Mouse (Mus musculus) 416B (cell line): ENCODE results near the gene Tefm.
A peak's percentile ranks its signal among the peaks of the same experiment; 100 is the strongest.

Source experiments
- DNase-seq: peaks from one replicate; pipeline ENCODE4 v3.0.0; 2011; ENCODE audit warnings: low read depth

Gene Tefm

DNA sequence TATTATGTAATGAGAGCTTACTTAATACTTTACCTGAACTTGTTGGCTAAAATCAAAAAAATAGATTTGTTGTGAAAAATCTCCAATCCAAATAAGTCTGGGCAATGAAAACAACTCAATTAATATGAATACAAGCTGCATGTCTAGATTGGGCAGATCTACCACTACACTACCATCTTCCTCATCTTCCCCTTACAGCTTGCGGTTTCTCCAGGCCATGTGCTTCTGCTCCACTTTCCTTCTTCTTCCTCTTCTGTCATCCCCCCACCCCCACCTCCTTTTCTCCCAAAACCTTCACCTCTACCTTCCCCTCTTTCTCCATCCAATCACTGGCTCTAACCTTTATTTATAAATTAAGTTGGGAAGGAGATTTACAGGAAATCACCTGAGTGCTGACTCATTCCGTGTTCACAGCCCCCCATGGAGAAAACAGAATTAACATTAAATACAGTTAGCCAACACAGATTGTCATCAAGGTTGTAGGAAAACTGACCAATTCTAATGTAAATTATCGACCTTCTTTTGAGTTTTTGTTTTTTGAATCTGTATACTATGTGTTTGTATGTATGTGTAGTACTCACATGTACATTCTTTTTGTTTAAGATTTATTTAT lies 43.4 kb downstream of the Tefm start:
- DNase-seq, result no peak

DNA sequence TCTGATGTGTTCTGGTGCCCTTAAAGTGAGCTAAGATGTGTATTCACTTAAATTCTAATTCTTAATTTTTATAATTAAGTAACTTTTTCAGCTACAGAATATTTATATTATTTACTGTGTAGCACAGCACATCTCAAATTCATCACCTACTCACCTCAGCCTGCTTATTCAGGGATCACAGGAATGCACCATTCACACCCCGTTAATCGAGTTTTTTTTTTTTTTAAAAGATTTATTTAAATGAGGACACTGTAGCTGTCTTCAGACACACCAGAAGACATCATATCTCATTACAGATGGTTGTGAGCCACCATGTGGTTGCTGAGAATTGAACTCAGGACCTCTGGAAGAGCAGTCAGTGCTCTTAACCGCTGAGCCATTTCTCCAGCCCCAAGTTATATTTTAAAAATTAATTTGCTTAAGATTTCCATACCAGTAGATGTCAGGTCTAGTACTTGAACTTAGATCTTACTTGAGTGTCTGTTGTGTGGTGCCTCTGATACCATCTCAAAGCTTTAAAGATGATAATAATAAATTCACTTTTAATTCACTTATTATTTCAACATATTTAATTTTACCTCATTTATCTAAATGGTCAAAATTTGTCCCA lies 51.3 kb downstream of the Tefm start:
- DNase-seq, result no peak

DNA sequence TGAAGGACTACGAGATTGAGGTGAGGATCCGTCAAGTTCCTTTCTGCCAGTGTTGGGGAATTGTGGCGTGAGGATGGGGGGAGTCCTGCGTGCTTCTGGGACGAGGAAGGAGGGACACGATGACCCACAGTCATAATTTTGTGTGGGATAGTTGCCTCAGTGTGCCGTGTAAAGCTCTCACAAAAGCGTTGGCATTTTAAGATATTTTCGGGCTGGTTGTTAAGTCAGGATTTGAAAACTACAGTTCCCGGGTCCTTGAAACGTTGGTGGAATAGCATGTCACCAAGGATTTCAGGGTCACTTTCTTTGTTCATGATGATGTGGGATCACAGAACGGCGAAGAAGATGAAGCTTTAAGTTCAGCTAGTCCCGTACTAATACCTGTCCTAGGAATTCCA lies 52.2 kb downstream of the Tefm start:
- DNase-seq, result no peak

DNA sequence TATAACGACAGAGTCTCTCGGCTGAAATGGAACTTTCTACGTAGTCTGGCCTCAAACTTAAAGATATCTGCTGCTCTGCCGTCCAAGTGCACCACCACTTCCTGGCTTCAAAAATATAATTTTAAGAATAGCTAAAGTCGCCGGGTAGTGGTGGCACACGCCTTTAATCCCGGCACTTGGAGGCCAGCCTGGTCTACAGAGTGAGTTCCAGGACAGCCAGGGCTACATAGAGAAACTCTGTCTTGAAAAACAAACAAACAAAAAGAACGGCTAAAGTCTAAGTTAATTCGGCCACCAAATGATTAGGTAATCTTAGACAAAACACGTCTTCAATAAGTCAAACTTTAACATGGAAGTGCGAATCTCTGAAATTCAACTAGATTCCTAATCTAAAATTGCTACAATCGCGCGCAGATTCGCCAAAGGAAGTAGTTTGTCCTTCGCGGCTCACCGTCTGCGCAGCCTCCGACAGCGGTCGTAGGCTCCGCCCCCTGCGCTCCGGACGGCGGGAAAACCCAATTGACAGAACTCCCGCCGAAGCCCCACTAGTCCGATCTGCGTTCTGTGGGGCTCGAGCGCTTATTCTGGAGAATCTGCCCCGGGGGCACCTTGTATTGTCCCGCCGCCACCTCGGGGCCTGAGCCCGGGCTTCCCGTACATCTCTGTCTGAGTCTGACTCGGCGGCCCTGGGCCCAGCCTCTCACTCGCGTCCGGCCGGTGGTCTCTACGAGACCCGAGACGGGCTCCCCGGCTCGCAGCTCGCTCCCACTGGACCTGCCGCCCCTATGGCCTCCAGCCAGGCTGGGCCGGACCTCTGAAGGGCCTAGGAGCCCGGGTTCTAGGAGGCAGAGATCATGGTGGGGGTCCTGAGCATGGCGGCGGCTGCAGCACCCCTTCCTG lies 52.8 kb downstream of the Tefm start, which contains the start of gene Atad5:
TSS of gene Atad5 (plus strand) at position 484 of the 900 bp plus-strand sequence.
- peak; percentile 90 for DNase-seq

DNA sequence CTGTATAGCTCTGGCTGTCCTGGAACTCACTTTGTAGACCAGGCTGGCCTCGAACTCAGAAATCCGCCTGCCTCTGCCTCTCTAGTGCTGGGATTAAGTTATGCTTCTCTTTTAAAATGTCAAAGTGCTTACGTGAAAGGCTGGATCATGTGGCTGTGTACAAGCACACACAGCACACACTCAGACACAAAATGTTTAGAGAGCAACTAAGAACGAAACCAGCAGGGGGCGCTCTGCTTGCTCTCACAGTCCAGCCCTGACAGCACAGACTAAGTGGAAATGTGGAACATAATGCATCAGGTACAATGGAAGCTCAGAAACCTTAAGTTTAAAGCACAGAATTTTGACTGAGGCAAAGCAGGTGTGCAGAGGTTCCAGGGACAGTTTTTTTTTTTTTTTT lies 55.1 kb downstream of the Tefm start:
- DNase-seq, result peak; percentile 94
